Mouse (Mus musculus): Measurements from ENCODE around the gene Dcdc2c.

DNA sequence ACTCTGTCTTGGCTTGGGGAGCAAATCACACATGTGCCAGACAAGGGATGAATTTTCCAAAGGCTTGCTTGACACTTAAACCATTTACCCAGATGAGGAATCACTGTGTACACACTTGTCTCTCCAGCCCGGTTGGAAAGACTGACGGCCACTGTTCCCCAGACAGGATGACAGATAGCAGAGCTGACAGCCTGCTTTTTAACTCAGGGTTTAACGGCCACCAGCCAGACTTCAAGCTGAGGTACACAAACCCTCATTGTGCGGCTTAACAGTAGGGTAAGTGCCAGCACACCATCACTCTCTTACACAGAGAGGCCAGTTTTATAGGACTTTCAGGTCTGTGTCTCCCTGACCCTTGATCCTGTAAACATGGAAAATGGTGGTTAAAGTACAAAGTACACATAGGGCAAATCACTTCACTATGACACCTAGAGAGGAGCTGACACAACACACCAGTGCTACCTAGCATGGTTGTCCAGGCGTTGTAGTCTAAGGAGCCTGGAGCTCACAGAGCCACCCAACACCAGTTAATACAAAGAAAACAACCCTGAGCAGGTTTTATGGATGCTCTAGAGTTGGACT lies 42.4 kb downstream of the Dcdc2c start:
- TF ChIP-seq CTCF (conservative IDR thresholded peaks at IDR 0.05; ENCODE audit: low read length) (no peak), POU5F1 (IDR thresholded peaks at IDR 0.05; ENCODE audit: borderline replicate concordance, low read length) (no peak)

Measured in E14TG2a.4 (cell line).